Mouse (Mus musculus) liver, adult 2 months (tissue): ENCODE data around the gene Trim21. TPM values are rescaled to one million over a fixed set of nuclear protein-coding genes. Genes with fewer than 3 reads are reported as not detected.

Experiments
- DNase-seq: peaks from one replicate; pipeline ENCODE4 v3.0.0-alpha.2; 2011; ENCODE audit warnings: low read depth, low spot score; ENCODE audit errors: extremely low read depth
- H3K27ac ChIP-seq: fragments of 200-500 bp; replicated peaks from 2 replicates; pipeline ENCODE4 v1.5.1; 2012; ENCODE audit warnings: low read depth, mild to moderate bottlenecking, control low read depth, inconsistent platforms, low read length; ENCODE audit not compliant: insufficient read depth
- H3K27me3 ChIP-seq: fragments of 200-500 bp; 2 replicates; pipeline ENCODE4 v1.6.1; 2012; ENCODE audit warnings: mild to moderate bottlenecking, moderate library complexity, low read length, inconsistent platforms; ENCODE audit not compliant: control insufficient read depth, insufficient read depth
- H3K36me3 ChIP-seq: fragments of 200-500 bp; 2 replicates; pipeline ENCODE4 v1.6.1; 2012; ENCODE audit warnings: low read length, inconsistent platforms; ENCODE audit not compliant: control insufficient read depth, insufficient read depth
- H3K4me1 ChIP-seq: fragments of 200-500 bp; 2 replicates; pipeline ENCODE4 v1.6.1; 2011; ENCODE audit warnings: low read length; ENCODE audit not compliant: control insufficient read depth, insufficient read depth
- H3K4me3 ChIP-seq: fragments of 200-500 bp; 2 replicates; pipeline ENCODE4 v1.5.1; 2011; ENCODE audit warnings: low read depth, mild to moderate bottlenecking, control low read depth, low read length, moderate library complexity; ENCODE audit not compliant: insufficient read depth
- H3K79me2 ChIP-seq: fragments of 200-500 bp; 2 replicates; pipeline ENCODE4 v1.6.1; 2012; ENCODE audit warnings: inconsistent platforms, mild to moderate bottlenecking, low read length, moderate library complexity; ENCODE audit not compliant: control insufficient read depth, insufficient read depth
- H3K9ac ChIP-seq: fragments of 200-500 bp; 2 replicates; pipeline ENCODE4 v1.6.1; 2012; ENCODE audit warnings: low read depth, mild to moderate bottlenecking, control low read depth, inconsistent platforms, low read length
- CTCF ChIP-seq: fragments of 200-500 bp; IDR thresholded peaks from 2 replicates; pipeline ENCODE4 v1.5.1; 2011; ENCODE audit warnings: low read depth, low read length, control low read depth
- POLR2A ChIP-seq: fragments of 200-500 bp; IDR thresholded peaks from 2 replicates; pipeline ENCODE4 v1.6.1; 2011; ENCODE audit warnings: low read length, control low read depth; ENCODE audit not compliant: insufficient read depth; ENCODE audit errors: extremely low read depth
- WGBS: fragments of 180-500 bp; shearing (Covaris S2); methylation state at CpG from one replicate; pipeline ENCODE4 v1.1.7; 2018; 5-methylcytosine and 5-hydroxymethylcytosine counted together
- polyA plus RNA-seq: library from polyadenylated mRNA; depleted of rRNA; stranded (reverse); fragments of >200 nt; gene quantifications from 2 replicates; pipeline ENCODE4 v1.2.3, GENCODE M21; 2012
- total RNA-seq: library from RNA; depleted of rRNA; stranded (reverse); fragments of >200 nt; gene quantifications from 2 replicates; pipeline ENCODE4 v1.2.3, GENCODE M21; 2014

Gene Trim21
- total and polyA plus RNA-seq, 2 experiments, result 3.0 to 10.1 TPM

GRCm38 (mm10) chr7:102571142-102571541 lies 5.9 kb upstream of the Trim21 start, which contains the start of gene Olfr550:
Gene Olfr550 (plus strand): TSS chr7:102571442.
- no peak within 1 kb of the TSS for H3K27ac ChIP-seq
- H3K4me1 ChIP-seq, result no peaks in the 10 kb centered on the region
- no peak for DNase-seq
- H3K36me3 ChIP-seq, result no peaks in the 10 kb centered on the region
- no peak within 1 kb of the TSS for H3K9ac ChIP-seq
- 90% methylated on average over 8 of the region's 8 CpGs for WGBS
- no peak within 1 kb of the TSS for H3K4me3 ChIP-seq
- H3K27me3 ChIP-seq, result no peaks in the 10 kb centered on the region
- no peaks in the 10 kb centered on the region for H3K79me2 ChIP-seq
- TF ChIP-seq CTCF, result no peak
- no peak for TF ChIP-seq POLR2A

GRCm38 (mm10) chr7:102566219-102566618 lies 933 bp upstream of the Trim21 start:
- no peaks in the 10 kb centered on the region for H3K79me2 ChIP-seq
- DNase-seq, result no peak
- no peak overlapping the region for H3K9ac ChIP-seq
- H3K27ac ChIP-seq, result no peak overlapping the region
- H3K27me3 ChIP-seq, result no peaks in the 10 kb centered on the region
- 94% methylated on average over 4 of the region's 4 CpGs for WGBS
- no peak for TF ChIP-seq POLR2A
- no peak for TF ChIP-seq CTCF
- H3K4me1 ChIP-seq, result peaks cover 4% of the 10 kb centered on the region; the same call in 1 of the 2 replicates
- H3K36me3 ChIP-seq, result peaks cover 11% of the 10 kb centered on the region; the same call in 1 of the 2 replicates
- no peak overlapping the region for H3K4me3 ChIP-seq

- no peak overlapping the region for H3K27ac ChIP-seq
- H3K36me3 ChIP-seq, result no peaks in the 10 kb centered on the region
- no peaks in the 10 kb centered on the region for H3K27me3 ChIP-seq
- TF ChIP-seq CTCF, result no peak
- no peak for TF ChIP-seq POLR2A
- WGBS, result 74% methylated on average over 3 of the region's 3 CpGs
- H3K79me2 ChIP-seq, result no peaks in the 10 kb centered on the region
- no peak overlapping the region for H3K4me3 ChIP-seq
- no peak for DNase-seq
- H3K9ac ChIP-seq, result no peak overlapping the region
- no peaks in the 10 kb centered on the region for H3K4me1 ChIP-seq
Measured at GRCm38 (mm10) chr7:102553279-102553678, 12.0 kb downstream of the Trim21 start.

GRCm38 (mm10) chr7:102549570-102549969 lies 15.7 kb downstream of the Trim21 start, which contains the start of gene Olfr549:
Gene Olfr549 (plus strand): TSS chr7:102549870.
- H3K4me3 ChIP-seq, result no peak within 1 kb of the TSS
- H3K9ac ChIP-seq, result no peak within 1 kb of the TSS
- H3K27ac ChIP-seq, result no peak within 1 kb of the TSS
- WGBS, result 88% methylated on average over 3 of the region's 3 CpGs
- no peaks in the 10 kb centered on the region for H3K36me3 ChIP-seq
- H3K79me2 ChIP-seq, result no peaks in the 10 kb centered on the region
- no peak for TF ChIP-seq POLR2A
- TF ChIP-seq CTCF, result no peak
- no peaks in the 10 kb centered on the region for H3K4me1 ChIP-seq
- no peak for DNase-seq
- H3K27me3 ChIP-seq, result no peaks in the 10 kb centered on the region

GRCm38 (mm10) chr7:102541251-102541650 lies 24.0 kb downstream of the Trim21 start:
- no peaks in the 10 kb centered on the region for H3K79me2 ChIP-seq
- H3K4me1 ChIP-seq, result no peaks in the 10 kb centered on the region
- no peak overlapping the region for H3K27ac ChIP-seq
- DNase-seq, result no peak
- no peaks in the 10 kb centered on the region for H3K27me3 ChIP-seq
- H3K4me3 ChIP-seq, result no peak overlapping the region
- no peak for TF ChIP-seq CTCF
- no peak overlapping the region for H3K9ac ChIP-seq
- H3K36me3 ChIP-seq, result no peaks in the 10 kb centered on the region
- WGBS, result 55% methylated on average over 3 of the region's 3 CpGs

GRCm38 (mm10) chr7:102540596-102540995 lies 24.7 kb downstream of the Trim21 start, which contains the start of gene Olfr548-ps1:
Gene Olfr548-ps1 (plus strand): TSS chr7:102540896.
- no peak for TF ChIP-seq CTCF
- TF ChIP-seq POLR2A, result no peak
- no peak for DNase-seq
- WGBS, result 79% methylated on average over 2 of the region's 2 CpGs

More at GRCm38 (mm10) chr7:102540596-102540995, 24.7 kb downstream of the Trim21 start, which contains the start of gene Olfr548-ps1:
- H3K9ac ChIP-seq, result no peak within 1 kb of the TSS
- no peak within 1 kb of the TSS for H3K27ac ChIP-seq
- no peaks in the 10 kb centered on the region for H3K27me3 ChIP-seq
- H3K36me3 ChIP-seq, result no peaks in the 10 kb centered on the region
- H3K4me1 ChIP-seq, result no peaks in the 10 kb centered on the region
- no peaks in the 10 kb centered on the region for H3K79me2 ChIP-seq
- no peak within 1 kb of the TSS for H3K4me3 ChIP-seq
